11 mouse cellular contexts compared by ENCODE assay signal in genomic region chr16:21198529-21198928, GRCm38 (mm10). TPM values are rescaled to one million over a fixed set of nuclear protein-coding genes. Genes with fewer than 3 reads are reported as not detected.
DNase-seq lines count a peak whose midpoint lies in the region; ATAC-seq and TF ChIP-seq lines count a peak whose summit lies in the region.
"Had no signal": no experiment of that assay in that cellular context is flagged by ENCODE, and none has a peak within 500 bp of the region (broad histone marks: within the 10 kb centered on the region; RNA-seq: fewer than 3 reads in every experiment).

No protein-coding gene starts in this region.

- peaks cover 8% of the 10 kb centered on the region for H3K27me3 ChIP-seq in CH12.LX (replicated peaks)
- no peaks in the 10 kb centered on the region for H3K27me3 ChIP-seq in embryonic facial prominence, embryonic 14.5 days (replicated peaks; ENCODE audit: control insufficient read depth, insufficient read depth, low read length)

- dilution Hi-C loops in CH12.LX (cut with MboI; ENCODE audit: extremely low pct_ligation_motif_present, extremely low pct_unique_long_range_greater_than_20kb, low sequenced_read_pairs): no loop called here

- no peak for TF ChIP-seq POLR2A in CH12.LX (IDR thresholded peaks at IDR 0.05; ENCODE audit: low read depth, low read length)

- DNase-seq in CD4-positive, CD25-positive, alpha-beta regulatory T cell, adult 2 months (ENCODE audit: low read depth, low spot score): peak; percentile 34
- DNase-seq in kidney, postnatal 10 days: peak; percentile 48
- no peak for DNase-seq in kidney, adult 18-20 months
- DNase-seq in CH12.LX (ENCODE audit: extremely low read depth): peak; percentile 85
- DNase-seq in embryonic facial prominence, embryonic 14.5 days (ENCODE audit: low spot score): peak; percentile 32
- no peak for DNase-seq in left cerebral cortex, adult 9 months (ENCODE audit: low spot score in 2 of 2)
- DNase-seq: cerebellum, adult 11-12 months; right cerebral cortex, postnatal 14 days had no signal

- 11% methylated on average over 1 of the region's 1 CpGs for WGBS in embryonic facial prominence, embryonic 14.5 days

- H3K4me2 ChIP-seq in CH12.LX (ENCODE audit: insufficient read depth, low read depth, poor library complexity, severe bottlenecking): peak overlapping the region; percentile 24; the same call in 1 of the 2 replicates
- H3K4me2 ChIP-seq in embryonic facial prominence, embryonic 14.5 days (ENCODE audit: low read depth, low read length): no peak overlapping the region

- TF ChIP-seq CTCF in CH12.LX (conservative IDR thresholded peaks at IDR 0.05 in 1 of 2, IDR thresholded peaks at IDR 0.05 in 1 of 2; ENCODE audit: low read depth in 2 of 2, low read length in 2 of 2): peak; percentile 93 to 100

- H3K79me2 ChIP-seq in CH12.LX (replicated peaks; ENCODE audit: control insufficient read depth, extremely low read depth, insufficient read depth, poor library complexity, severe bottlenecking): no peaks in the 10 kb centered on the region

- no peaks in the 10 kb centered on the region for H3K9me3 ChIP-seq in CH12.LX (replicated peaks; ENCODE audit: low read length)
- no peaks in the 10 kb centered on the region for H3K9me3 ChIP-seq in embryonic facial prominence, embryonic 14.5 days (ENCODE audit: control insufficient read depth, low read length)
- H3K9me3 ChIP-seq: megakaryocyte, embryonic 14.5 days had no signal

- no peak for TF ChIP-seq EP300 in CH12.LX (IDR thresholded peaks at IDR 0.05; ENCODE audit: low read length)

- no peak overlapping the region for H3K4me3 ChIP-seq in CH12.LX (replicated peaks in 1 of 3; ENCODE audit: low read depth in 2 of 3, low read length in 2 of 3, poor library complexity in 1 of 3)
- H3K4me3 ChIP-seq in embryonic facial prominence, embryonic 14.5 days (ENCODE audit: low read depth, low read length): no peak overlapping the region
- H3K4me3 ChIP-seq: megakaryocyte, embryonic 14.5 days had no signal

- peak; percentile 97 for TF ChIP-seq RAD21 in CH12.LX (IDR thresholded peaks at IDR 0.05; ENCODE audit: low read depth, low read length)

- in situ Hi-C loops in CH12.LX (cut with MboI; ENCODE audit: low pct_ligation_motif_present, low pct_unique_long_range_greater_than_20kb, low sequenced_read_pairs): loop anchor here (5.0 to 10.0 kb wide), 2 partner anchors 194 to 284 kb away; no protein-coding TSS in a partner anchor

- peaks cover 0 to 24% of the 10 kb centered on the region in 2 experiments; a peak in 2 of 4 replicates for H3K4me1 ChIP-seq in CH12.LX (ENCODE audit: control insufficient read depth in 1 of 2, insufficient read depth in 2 of 2)
- H3K4me1 ChIP-seq in embryonic facial prominence, embryonic 14.5 days (ENCODE audit: control insufficient read depth, insufficient read depth, low read length): no peaks in the 10 kb centered on the region

- H3K27ac ChIP-seq in CH12.LX (ENCODE audit: insufficient read depth, low read depth): no peak overlapping the region
- no peak overlapping the region for H3K27ac ChIP-seq in embryonic facial prominence, embryonic 14.5 days (replicated peaks; ENCODE audit: low read depth, low read length)

- no peak overlapping the region for H3K9ac ChIP-seq in CH12.LX (ENCODE audit: insufficient read depth, low read depth)
- H3K9ac ChIP-seq in embryonic facial prominence, embryonic 14.5 days (ENCODE audit: low read depth, low read length): no peak overlapping the region

- no peaks in the 10 kb centered on the region for H3K36me3 ChIP-seq in CH12.LX (replicated peaks in 1 of 2; ENCODE audit: control insufficient read depth in 1 of 2, insufficient read depth in 1 of 2, low read length in 1 of 2)
- H3K36me3 ChIP-seq in embryonic facial prominence, embryonic 14.5 days (ENCODE audit: control insufficient read depth, insufficient read depth, low read length): no peaks in the 10 kb centered on the region

- no peak for ATAC-seq in CD4-positive, CD25-positive, alpha-beta regulatory T cell, adult 4 months
- ATAC-seq in embryonic facial prominence, embryonic 14.5 days (ENCODE audit: low read depth): no peak
- ATAC-seq in erythroblast, adult 5-6 weeks (replicated peaks; ENCODE audit: low FRiP score, poor library complexity, severe bottlenecking): no peak

TF ChIP-seq in CH12.LX, 34 proteins besides CTCF, POLR2A, EP300 and RAD21:
- TF ChIP-seq SMC3 (IDR thresholded peaks at IDR 0.05; ENCODE audit: low read depth, low read length) (peak; percentile 99), MXI1 (IDR thresholded peaks at IDR 0.05; ENCODE audit: low read depth, low read length) (no peak), HCFC1 (IDR thresholded peaks at IDR 0.05; ENCODE audit: low read depth, low read length) (no peak), IRF4 (IDR thresholded peaks at IDR 0.05; ENCODE audit: low read depth, low read length) (no peak), ETS1 (conservative IDR thresholded peaks at IDR 0.05; ENCODE audit: low read depth, low read length) (no peak), NELFE (IDR thresholded peaks at IDR 0.05; ENCODE audit: low read depth, low read length) (peak; percentile 72; the same call in 1 of the 2 replicates), POLR2AphosphoS2 (IDR thresholded peaks at IDR 0.05; ENCODE audit: low read depth, low read length) (no peak), MYC (IDR thresholded peaks at IDR 0.05; ENCODE audit: low read depth, low read length) (peak; percentile 85), ZC3H11A (IDR thresholded peaks at IDR 0.05; ENCODE audit: low read depth, low read length) (peak; percentile 97), CHD1 (IDR thresholded peaks at IDR 0.05; ENCODE audit: low read depth, low read length) (no peak), USF2 (conservative IDR thresholded peaks at IDR 0.05; ENCODE audit: low read depth, low read length) (no peak), NRF1 (IDR thresholded peaks at IDR 0.05; ENCODE audit: low read depth, low read length) (peak; percentile 39; the same call in 1 of the 2 replicates), KAT2A (IDR thresholded peaks at IDR 0.05; ENCODE audit: insufficient replicate concordance, low read length) (no peak), MAZ (IDR thresholded peaks at IDR 0.05; ENCODE audit: low read depth, low read length) (0 out of 2 replicates have a peak, but pooled peaks have one; percentile 21), ZNF384 (IDR thresholded peaks at IDR 0.05; ENCODE audit: low read depth, low read length) (peak; percentile 91), TBP (conservative IDR thresholded peaks at IDR 0.05; ENCODE audit: low read depth, low read length) (no peak), USF1 (IDR thresholded peaks at IDR 0.05; ENCODE audit: low read depth, low read length) (no peak), ZMIZ1 (IDR thresholded peaks at IDR 0.05; ENCODE audit: low read depth, low read length) (no peak), BHLHE40 (IDR thresholded peaks at IDR 0.05; ENCODE audit: low read depth, low read length) (peak; percentile 22; the same call in 1 of the 2 replicates), MAX (IDR thresholded peaks at IDR 0.05; ENCODE audit: low read length) (0 out of 2 replicates have a peak, but pooled peaks have one; percentile 57), TCF12 (IDR thresholded peaks at IDR 0.05; ENCODE audit: low read depth, low read length) (0 out of 2 replicates have a peak, but pooled peaks have one; percentile 9), JUND (conservative IDR thresholded peaks at IDR 0.05; ENCODE audit: low read depth, low read length) (0 out of 2 replicates have a peak, but pooled peaks have one; percentile 26)

RNA-seq across cellular contexts. Expression of gene Ephb3, which starts 6.0 kb away (rescaled TPM):
- not detected for polyA plus RNA-seq in CD4-positive, CD25-positive, alpha-beta regulatory T cell, adult 4 months (2017; shearing (Covaris generic))
- total RNA-seq in CH12.LX (2012; rRNA removed): not detected in 2 replicates
- total RNA-seq in CH12.LX (2014; rRNA removed): not detected in 2 replicates
- polyA plus RNA-seq in CH12.LX (2012; ENCODE audit: insufficient read length, low read depth): not detected in 2 replicates
- 28.4 and 31.8 TPM in 2 replicates for polyA plus RNA-seq in embryonic facial prominence, embryonic 14.5 days (2014; fragmentation: Nextera tagmentation; extraction: Ambion mirVana)
- total RNA-seq in erythroblast, adult 5-6 weeks (2015; ENCODE audit: low replicate concordance): not detected in 2 replicates
- total RNA-seq in erythroblast, adult 5-6 weeks (2017; ENCODE audit: low replicate concordance): not detected in 2 replicates

RNA-seq across cellular contexts. Expression of gene Teddm3, which starts 44.7 kb away (rescaled TPM):
- polyA plus RNA-seq in CD4-positive, CD25-positive, alpha-beta regulatory T cell, adult 4 months (2017; shearing (Covaris generic)): under 1 TPM in 1 of 2 experiments, not detected in 1; 0.36 TPM
- total RNA-seq in CH12.LX (2012; rRNA removed): not detected in 2 replicates
- total RNA-seq in CH12.LX (2014; rRNA removed): not detected in 2 replicates
- polyA plus RNA-seq in CH12.LX (2012; ENCODE audit: insufficient read length, low read depth): not detected in 2 replicates
- polyA plus RNA-seq in embryonic facial prominence, embryonic 14.5 days (2014; fragmentation: Nextera tagmentation; extraction: Ambion mirVana): 0.67 and 1.6 TPM in 2 replicates
- total RNA-seq in erythroblast, adult 5-6 weeks (2015; ENCODE audit: low replicate concordance): not detected in 2 replicates
- total RNA-seq in erythroblast, adult 5-6 weeks (2017; ENCODE audit: low replicate concordance): not detected in 2 replicates

Comparison
In these comparisons a context has a peak if more than half of its experiments do, and no peak if none do; other contexts are left out.
1. DNase-seq: peak in CD4-positive, CD25-positive, alpha-beta regulatory T cell, adult 2 months (single experiment), kidney, postnatal 10 days (single experiment), CH12.LX (single experiment) and embryonic facial prominence, embryonic 14.5 days (single experiment); none in kidney, adult 18-20 months (single experiment) and left cerebral cortex, adult 9 months (0 of 2).
2. RNA of gene Ephb3, which starts 6.0 kb away (polyA plus RNA-seq): 28.4 to 31.8 TPM in embryonic facial prominence, embryonic 14.5 days; not detected in CH12.LX and not detected in CD4-positive, CD25-positive, alpha-beta regulatory T cell, adult 4 months; every median in the first group is over 10 times any median in the second.